Mouse (Mus musculus) lung, postnatal 0 days (tissue): ENCODE data around the gene Anxa6.

Experiments used
- CTCF ChIP-seq: IDR thresholded peaks from 2 replicates; pipeline ENCODE4 v1.5.1; 2016; ENCODE audit warnings: antibody characterized with exemption, mild to moderate bottlenecking
- EP300 ChIP-seq: IDR thresholded peaks from 2 replicates; pipeline ENCODE4 v1.6.1; 2016; ENCODE audit warnings: antibody characterized with exemption, mild to moderate bottlenecking, control low read depth

DNA sequence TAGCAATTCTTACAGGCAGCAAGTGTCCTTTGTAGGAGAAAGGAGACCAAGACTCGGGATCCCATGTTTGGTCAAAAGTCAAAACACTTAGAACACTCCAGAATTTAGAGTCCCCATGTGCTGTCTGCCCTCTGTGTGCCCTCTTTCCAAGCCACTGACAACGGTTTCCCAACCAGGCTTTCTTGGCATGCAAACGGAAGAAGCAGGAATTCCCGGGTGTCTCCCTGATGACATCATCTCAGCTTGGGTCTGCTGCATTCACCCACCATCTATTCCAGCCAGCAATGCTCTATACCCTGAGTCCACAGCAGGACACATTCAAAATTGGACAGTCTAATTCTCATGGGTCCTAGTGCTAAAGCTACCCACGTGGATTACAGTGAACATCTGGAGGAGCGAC, 11.4 kb downstream of the Anxa6 start:
- TF ChIP-seq EP300: no peak
- no peak for TF ChIP-seq CTCF
